Mouse (Mus musculus): ENCODE measurements at regions not wholly inside any gene's neighbourhood (a gene's known extent, or its start where the extent isn't known, plus 50 kb on each side); places are given as distances from the start of the nearest gene placed in this dataset.
A peak's percentile ranks its signal among the peaks of the same experiment; 100 is the strongest.

GRCm38 (mm10) chr14:76698718-76699402 is 142.2 kb upstream of the Serp2 start:
- no peak for DNase-seq
- intact Hi-C loops (cut with DNase I) = loop anchor here (5.0 kb wide), 1 partner anchor 192 kb away; no protein-coding TSS in a partner anchor

GRCm38 (mm10) chr14:76696729-76697128 is 140.0 kb upstream of the Serp2 start:
- intact Hi-C loops (cut with DNase I) = loop anchor here (5.0 kb wide), 1 partner anchor 189 kb away; no protein-coding TSS in a partner anchor
- DNase-seq = no peak

- DNase-seq = no peak
- intact Hi-C loops (cut with DNase I) = loop anchor here (5.0 kb wide), 1 partner anchor 189 kb away; no protein-coding TSS in a partner anchor
Measured at GRCm38 (mm10) chr14:76695691-76696355, 139.1 kb upstream of the Serp2 start.

- intact Hi-C loops (cut with DNase I) = loop anchor here (5.0 kb wide), 3 partner anchors 73 to 188 kb away; no protein-coding TSS in a partner anchor
- DNase-seq = no peak
Measured at GRCm38 (mm10) chr14:76694894-76695293, 138.2 kb upstream of the Serp2 start.

GRCm38 (mm10) chr14:76693351-76694317 is 136.9 kb upstream of the Serp2 start:
- no peak for DNase-seq
- intact Hi-C loops (cut with DNase I) = loop anchor here (5.0 kb wide), 2 partner anchors 71 to 124 kb away; no protein-coding TSS in a partner anchor

- intact Hi-C loops (cut with DNase I) = no loop called here
- no peak for DNase-seq
Measured at GRCm38 (mm10) chr14:76687971-76688407, 131.3 kb upstream of the Serp2 start.

DNA sequence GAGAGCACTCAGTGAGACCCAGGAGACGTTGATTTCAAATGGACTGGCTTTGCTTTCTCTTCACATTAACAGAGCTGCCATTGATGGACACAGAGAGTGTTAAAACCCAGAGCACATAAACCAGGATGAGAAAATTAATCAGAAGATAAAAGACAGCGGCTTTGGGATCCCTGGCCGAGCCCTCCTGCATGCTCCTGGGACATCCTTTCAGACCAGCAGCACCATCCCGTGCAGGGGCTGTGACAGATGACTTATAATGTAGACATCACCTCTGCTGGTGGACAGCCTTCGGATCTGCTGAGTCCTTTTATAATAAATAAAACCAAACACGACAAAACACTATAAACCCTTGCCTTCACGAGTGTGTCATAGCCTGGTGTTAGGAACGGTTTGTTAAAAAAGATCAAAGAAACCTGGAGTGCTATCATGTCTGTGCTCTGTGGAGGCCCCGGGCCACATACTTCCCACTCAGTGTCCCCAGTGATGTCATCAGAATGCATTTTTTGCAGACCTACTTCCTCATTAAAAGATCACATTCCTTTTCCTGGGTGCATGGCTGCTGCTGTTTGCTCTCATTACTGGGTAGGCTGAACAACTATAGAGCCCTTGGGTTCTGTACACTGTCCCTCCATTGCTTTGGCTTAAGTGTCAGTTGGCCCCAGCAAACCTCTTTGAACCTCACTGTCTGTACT is 130.2 kb upstream of the Serp2 start:
- intact Hi-C loops (cut with DNase I) = no loop called here
- no peak for DNase-seq

GRCm38 (mm10) chr14:76685830-76686761 is 129.4 kb upstream of the Serp2 start:
- no peak for DNase-seq
- intact Hi-C loops (cut with DNase I) = no loop called here

DNA sequence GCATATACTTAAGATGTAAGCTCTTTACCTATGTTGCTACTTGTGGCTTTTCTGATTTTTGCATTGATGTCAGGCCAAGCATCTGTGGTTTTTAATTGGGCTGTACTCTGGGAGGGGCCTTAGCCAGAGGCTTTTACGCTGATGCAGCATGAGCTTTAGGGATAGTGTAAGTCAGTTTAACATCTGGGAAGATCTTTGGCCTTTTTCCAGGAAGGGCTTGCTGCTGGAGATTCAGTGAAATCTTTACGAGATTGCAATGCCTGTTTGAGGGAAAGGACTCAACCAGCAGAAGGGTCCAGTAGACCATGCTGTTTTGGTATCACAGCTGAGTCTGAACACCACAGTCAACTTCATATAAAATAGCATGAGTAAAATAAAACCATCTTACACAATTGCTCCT is 127.6 kb upstream of the Serp2 start:
- intact Hi-C loops (cut with DNase I) = loop anchor here (5.0 kb wide), 1 partner anchor 138 kb away; no protein-coding TSS in a partner anchor
- DNase-seq = no peak

GRCm38 (mm10) chr14:76681581-76682377 is 125.1 kb upstream of the Serp2 start:
- intact Hi-C loops (cut with DNase I) = loop anchor here (5.0 kb wide), 1 partner anchor 141 kb away; no protein-coding TSS in a partner anchor
- peak; percentile 56 to 68 for DNase-seq

DNA sequence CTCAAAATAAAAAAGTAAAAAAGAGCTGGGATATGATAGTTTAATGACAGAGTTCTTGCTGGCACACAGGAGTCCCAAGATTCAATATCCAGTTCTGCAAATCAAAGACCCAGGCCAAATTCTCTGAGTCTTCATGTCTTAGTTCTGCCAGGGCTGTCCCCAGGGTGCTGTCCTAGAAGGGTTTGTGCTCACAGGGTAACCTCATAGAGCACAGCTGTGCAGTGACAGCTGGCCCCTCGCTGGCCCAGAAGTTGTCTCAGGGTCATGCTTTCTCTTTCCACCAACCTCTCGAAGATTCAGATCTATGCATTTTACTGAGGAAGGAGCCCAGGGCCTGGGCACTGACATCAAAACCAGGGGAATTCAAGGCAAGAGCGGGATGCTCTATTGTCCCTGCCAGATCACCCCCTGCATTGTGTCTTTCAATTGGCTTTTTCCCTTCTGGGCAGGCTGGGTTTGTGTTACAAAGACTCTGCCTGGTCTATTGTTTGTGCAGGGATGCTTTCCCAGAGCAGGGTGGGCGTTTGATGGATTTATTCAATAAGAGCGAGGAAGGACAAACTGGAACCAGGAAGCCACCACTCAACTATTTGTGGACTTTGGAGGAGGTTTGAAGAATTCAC is 121.9 kb upstream of the Serp2 start:
- peak in 1 of 2 experiments; percentile 43 for DNase-seq

GRCm38 (mm10) chr14:76674949-76675348 is 118.3 kb upstream of the Serp2 start:
- intact Hi-C loops (cut with DNase I) = no loop called here
- no peak for DNase-seq

More for the DNA sequence above, 121.9 kb upstream of the Serp2 start:
- intact Hi-C loops (cut with DNase I) = no loop called here

DNA sequence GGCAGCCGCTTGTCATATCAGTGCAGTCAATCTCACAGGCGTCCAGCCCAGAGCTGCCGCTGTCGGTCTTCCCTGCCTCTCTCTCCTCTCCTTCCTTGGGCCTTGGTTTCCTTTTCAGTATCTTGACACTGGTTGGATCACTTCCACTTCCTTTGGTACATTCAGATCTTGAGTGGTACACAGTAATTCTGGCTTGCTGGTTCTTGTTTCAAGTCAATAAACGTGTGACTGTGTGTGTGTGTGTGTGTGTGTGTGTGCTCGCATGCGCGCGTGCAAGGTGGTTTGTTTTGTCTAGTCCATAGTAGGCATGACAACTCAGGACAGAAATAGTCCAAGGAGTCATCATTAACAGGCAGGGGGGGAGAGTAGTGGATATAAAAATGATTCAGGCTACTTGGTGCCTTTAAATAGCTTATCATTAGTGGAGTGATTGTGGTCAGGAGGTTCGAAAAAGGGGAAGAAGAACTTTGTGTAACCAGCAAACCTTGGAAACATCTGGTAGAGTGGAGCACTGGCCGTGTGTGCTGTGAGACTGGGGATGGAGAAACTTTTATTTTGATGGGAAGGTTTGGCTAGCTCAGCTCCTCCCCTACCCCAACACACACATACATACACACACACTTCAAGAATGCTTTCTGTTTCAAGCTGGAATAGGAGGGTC is 117.1 kb upstream of the Serp2 start:
- DNase-seq = peak in 1 of 2 experiments; percentile 39
- intact Hi-C loops (cut with DNase I) = no loop called here

GRCm38 (mm10) chr14:76672899-76673298 is 116.2 kb upstream of the Serp2 start:
- no peak for DNase-seq
- intact Hi-C loops (cut with DNase I) = no loop called here

DNA sequence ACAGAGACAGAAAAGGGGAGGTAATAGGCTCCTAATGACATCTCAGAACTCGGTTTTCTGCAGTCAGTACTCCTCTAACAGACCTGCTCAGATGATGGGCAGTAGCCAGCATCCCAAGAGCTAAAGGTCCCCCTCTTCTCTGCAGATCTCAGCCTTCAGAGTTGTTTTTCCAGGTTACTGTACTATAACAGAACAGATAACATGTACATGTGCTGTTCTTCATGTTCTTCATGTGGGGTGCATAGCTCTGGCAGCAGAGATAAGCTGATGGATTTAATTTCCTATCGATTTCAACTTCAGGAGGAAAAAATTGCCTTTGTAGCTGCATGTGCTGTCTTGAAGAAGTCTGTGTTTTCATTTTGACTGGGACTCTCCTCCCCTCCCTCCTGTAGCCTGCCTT is 115.8 kb upstream of the Serp2 start:
- intact Hi-C loops (cut with DNase I) = no loop called here
- DNase-seq = no peak

DNA sequence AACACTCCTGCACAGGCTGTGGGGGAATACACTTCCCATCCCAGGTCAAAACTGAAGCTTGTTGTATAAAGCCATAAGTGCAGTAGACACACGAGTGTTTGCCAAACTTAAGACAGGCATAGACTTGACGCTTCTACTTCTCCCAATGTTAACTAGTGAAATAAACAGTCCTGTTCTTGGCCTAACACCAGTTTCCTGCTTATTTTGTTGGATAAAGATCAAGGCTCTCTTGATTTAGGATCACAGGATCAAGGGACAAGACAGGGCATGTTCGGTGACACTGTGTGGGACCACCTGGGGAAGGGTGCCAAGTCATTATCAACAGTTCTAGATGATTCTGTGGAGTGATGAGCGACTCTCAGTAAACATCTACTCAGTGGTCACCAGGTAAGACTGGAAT is 114.3 kb upstream of the Serp2 start:
- intact Hi-C loops (cut with DNase I) = no loop called here
- DNase-seq = no peak

- intact Hi-C loops (cut with DNase I) = no loop called here
Measured at GRCm38 (mm10) chr14:76665754-76666371, 109.2 kb upstream of the Serp2 start.

More at GRCm38 (mm10) chr14:76665754-76666371, 109.2 kb upstream of the Serp2 start:
- no peak for DNase-seq
